Mouse (Mus musculus): ENCODE measurements around the gene Metrn. TPM values are rescaled to one million over a fixed set of nuclear protein-coding genes. Genes with fewer than 3 reads are reported as not detected.
A peak's percentile ranks its signal among the peaks of the same experiment; 100 is the strongest.

The Metrn gene
- 1 to 10 TPM; 3.3 to 5.7 (median 5.6) TPM for polyA plus RNA-seq (2017; shearing (Covaris generic))

- ATAC-seq: peak; percentile 53
Observed at GRCm38 (mm10) chr17:25796951-25797369, at the start of gene Metrn. Gene Metrn, minus strand, starts transcription at chr17:25797136.

- ATAC-seq: peak; percentile 100
Observed at GRCm38 (mm10) chr17:25844396-25844901, 47.5 kb upstream of the Metrn start, which contains the start of gene Rhot2. Gene Rhot2, minus strand, starts transcription at chr17:25844851.

GRCm38 (mm10) chr17:25843636-25844395, 46.9 kb upstream of the Metrn start:
- peak; percentile 5 for ATAC-seq

GRCm38 (mm10) chr17:25843122-25843521, 46.2 kb upstream of the Metrn start:
- ATAC-seq: no peak

GRCm38 (mm10) chr17:25842509-25842908, 45.6 kb upstream of the Metrn start:
- ATAC-seq: no peak

GRCm38 (mm10) chr17:25841117-25841880, 44.4 kb upstream of the Metrn start, which contains the start of gene Gm20683:
Gene Gm20683, minus strand, starts transcription at chr17:25841763.
- ATAC-seq: no peak

- no peak for ATAC-seq
Observed at GRCm38 (mm10) chr17:25840519-25840918, 43.6 kb upstream of the Metrn start.

GRCm38 (mm10) chr17:25839455-25840235, 42.7 kb upstream of the Metrn start:
- ATAC-seq: no peak

- no peak for ATAC-seq
Observed at GRCm38 (mm10) chr17:25838904-25839303, 42.0 kb upstream of the Metrn start.

- no peak for ATAC-seq
Observed at GRCm38 (mm10) chr17:25837533-25837932, 40.6 kb upstream of the Metrn start.

GRCm38 (mm10) chr17:25837076-25837410, 40.1 kb upstream of the Metrn start, which contains the start of gene Rhbdl1:
Gene Rhbdl1, minus strand, starts transcription at chr17:25837295.
- ATAC-seq: no peak

GRCm38 (mm10) chr17:25836397-25837075, 39.6 kb upstream of the Metrn start:
- ATAC-seq: no peak

GRCm38 (mm10) chr17:25835816-25836215, 38.9 kb upstream of the Metrn start:
- ATAC-seq: no peak

- no peak for ATAC-seq
Observed at GRCm38 (mm10) chr17:25835301-25835700, 38.4 kb upstream of the Metrn start.

GRCm38 (mm10) chr17:25834595-25835222, 37.8 kb upstream of the Metrn start:
- ATAC-seq: no peak

- no peak for ATAC-seq
Observed at GRCm38 (mm10) chr17:25833961-25834594, 37.1 kb upstream of the Metrn start.

GRCm38 (mm10) chr17:25833291-25833663, 36.3 kb upstream of the Metrn start, which contains the start of gene Stub1:
Gene Stub1, minus strand, starts transcription at chr17:25833404.
- no peak for ATAC-seq

GRCm38 (mm10) chr17:25832436-25833290, 35.7 kb upstream of the Metrn start:
- ATAC-seq: peak; percentile 95

- ATAC-seq: no peak
Observed at GRCm38 (mm10) chr17:25831451-25832281, 34.7 kb upstream of the Metrn start.
